Mouse (Mus musculus) lung, postnatal 0 days (tissue): ENCODE measurements around the gene Stpg3.

Experiments
- CTCF ChIP-seq: IDR thresholded peaks from 2 replicates; pipeline ENCODE4 v1.5.1; 2016; ENCODE audit warnings: antibody characterized with exemption, mild to moderate bottlenecking
- EP300 ChIP-seq: IDR thresholded peaks from 2 replicates; pipeline ENCODE4 v1.6.1; 2016; ENCODE audit warnings: antibody characterized with exemption, mild to moderate bottlenecking, control low read depth

DNA sequence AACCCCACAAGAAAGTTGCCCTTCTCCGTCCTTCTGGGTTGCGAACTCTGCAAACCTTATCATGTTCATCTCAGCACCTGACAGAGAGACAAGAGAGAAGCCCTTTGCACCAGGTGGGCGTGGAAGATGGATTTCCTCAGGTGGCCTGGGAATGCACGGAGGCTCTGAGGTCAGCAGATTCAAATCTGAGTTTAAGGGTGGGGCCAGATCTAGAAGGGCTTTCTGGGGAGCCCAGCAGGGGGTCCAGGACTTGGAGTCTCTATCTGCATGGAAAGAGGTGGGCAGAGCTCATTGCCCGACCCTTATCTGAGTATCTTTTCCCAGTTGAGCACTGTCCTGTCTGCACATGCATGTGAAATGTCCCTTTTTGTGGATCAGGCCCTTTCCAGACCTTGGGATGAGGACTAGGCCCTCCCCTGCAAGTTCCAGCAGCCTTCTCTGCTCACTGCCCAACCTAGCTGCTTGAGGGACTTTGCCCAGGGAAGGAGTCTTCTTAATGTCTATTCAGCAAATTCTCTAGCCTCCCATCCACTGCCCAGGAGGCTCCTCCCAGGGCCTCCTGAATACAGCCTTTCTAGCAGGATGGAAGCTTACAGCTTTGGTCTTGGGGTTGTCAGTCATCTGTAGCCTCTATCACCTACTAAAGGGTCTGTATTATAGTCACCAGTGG, 20.2 kb upstream of the Stpg3 start:
- no peak for TF ChIP-seq CTCF
- TF ChIP-seq EP300, result no peak
